8 mouse cellular contexts compared by ENCODE assay signal in genomic region chr3:55080055-55080454, GRCm38 (mm10). TPM values are rescaled to one million over a fixed set of nuclear protein-coding genes. Genes with fewer than 3 reads are reported as not detected.
A peak's percentile ranks its signal among the peaks of the same experiment; 100 is the strongest.
DNase-seq lines count a peak whose midpoint lies in the region; ATAC-seq and TF ChIP-seq lines count a peak whose summit lies in the region.

No protein-coding gene starts in this region.

- ATAC-seq in midbrain, embryonic 13.5 days, result peak; percentile 65; the same call in 1 of the 2 replicates

- H3K4me3 ChIP-seq in midbrain, embryonic 13.5 days (replicated peaks), result no peak overlapping the region
- H3K4me3 ChIP-seq in small intestine, adult 2 months (ENCODE audit: low read depth, low read length), result no peak overlapping the region

- no peak overlapping the region for H3K9ac ChIP-seq in midbrain, embryonic 13.5 days (replicated peaks)

- no peak overlapping the region for H3K27ac ChIP-seq in midbrain, embryonic 13.5 days
- H3K27ac ChIP-seq in small intestine, adult 2 months (ENCODE audit: insufficient read depth, low read depth, low read length), result no peak overlapping the region

- H3K27me3 ChIP-seq in midbrain, embryonic 13.5 days, result no peaks in the 10 kb centered on the region
- H3K27me3 ChIP-seq in small intestine, adult 2 months (ENCODE audit: control insufficient read depth, insufficient read depth, low read length), result no peaks in the 10 kb centered on the region

- H3K36me3 ChIP-seq in midbrain, embryonic 13.5 days, result no peaks in the 10 kb centered on the region
- no peaks in the 10 kb centered on the region for H3K36me3 ChIP-seq in small intestine, adult 2 months (ENCODE audit: control insufficient read depth, insufficient read depth, low read length)

- intact Hi-C loops in left cerebral cortex, postnatal 36 days (cut with DNase I), result loop anchor here (2.0 to 10.0 kb wide), 3 partner anchors 33 to 275 kb away; partner anchors contain the start of gene Spg20

- H3K9me3 ChIP-seq in midbrain, embryonic 13.5 days, result no peaks in the 10 kb centered on the region

- H3K4me2 ChIP-seq in midbrain, embryonic 13.5 days (replicated peaks), result no peak overlapping the region

- 21% methylated on average over 6 of the region's 6 CpGs for WGBS in midbrain, embryonic 13.5 days
- WGBS in small intestine, adult 2 months, result 7% methylated on average over 6 of the region's 6 CpGs

- peaks cover 14% of the 10 kb centered on the region for H3K4me1 ChIP-seq in midbrain, embryonic 13.5 days (replicated peaks)
- H3K4me1 ChIP-seq in small intestine, adult 2 months (ENCODE audit: control insufficient read depth, insufficient read depth, insufficient read length, low read length), result no peaks in the 10 kb centered on the region

- TF ChIP-seq CTCF in small intestine, adult 2 months (IDR thresholded peaks at IDR 0.05; ENCODE audit: extremely low read depth, insufficient read length, insufficient replicate concordance, low read depth, low read length), result peak; percentile 87; the same call in 1 of the 2 replicates

- no peak for TF ChIP-seq POLR2A in small intestine, adult 2 months (IDR thresholded peaks at IDR 0.05; ENCODE audit: low read depth, low read length)

- DNase-seq in urinary bladder, postnatal 14 days (ENCODE audit: low spot score), result peak; percentile 77
- no peak for DNase-seq in urinary bladder, adult 2 months (ENCODE audit: low spot score)
- DNase-seq in cerebellum, postnatal 4 days (ENCODE audit: low spot score in 2 of 2), result peak; percentile 46 to 74
- DNase-seq in gastrocnemius, postnatal 10 days, result peak; percentile 74
- peak; percentile 74 for DNase-seq in kidney, adult 18-20 months
- peak; percentile 66 to 72 for DNase-seq in left cerebral cortex, postnatal 36 days (ENCODE audit: low spot score in 2 of 2)

RNA-seq across cellular contexts. Expression of gene Ccna1, which starts 24.8 kb away (rescaled TPM):
- polyA plus RNA-seq in urinary bladder, adult 2 months (2012; rRNA removed), result 0.10 and 0.21 TPM in 2 replicates
- under 1 TPM in 1 of 2 experiments, not detected in 1; 0.16 TPM for total RNA-seq in gastrocnemius, postnatal 10 days (2021)
- total RNA-seq in left cerebral cortex, postnatal 36 days (2021), result 1 to 10 TPM; 1.7 to 1.9 TPM
- polyA plus RNA-seq in midbrain, embryonic 13.5 days (2015; fragmentation: Nextera tagmentation; extraction: Ambion mirVana), result 1.4 and 2.0 TPM in 2 replicates
- 0.20 and 0.32 TPM in 2 replicates for polyA plus RNA-seq in small intestine, adult 2 months (2012; rRNA removed)

RNA-seq across cellular contexts. Expression of gene Spg20, which starts 31.9 kb away (rescaled TPM):
- polyA plus RNA-seq in urinary bladder, adult 2 months (2012; rRNA removed), result 14.3 and 17.9 TPM in 2 replicates
- 10 to 100 TPM; 48.4 to 52.6 TPM for total RNA-seq in gastrocnemius, postnatal 10 days (2021)
- 10 to 100 TPM; 26.1 to 34.3 TPM for total RNA-seq in left cerebral cortex, postnatal 36 days (2021)
- polyA plus RNA-seq in midbrain, embryonic 13.5 days (2015; fragmentation: Nextera tagmentation; extraction: Ambion mirVana), result 19.2 and 20.6 TPM in 2 replicates
- 6.8 and 7.1 TPM in 2 replicates for polyA plus RNA-seq in small intestine, adult 2 months (2012; rRNA removed)

RNA-seq across cellular contexts. Expression of gene Ccdc169, which starts 57.1 kb away (rescaled TPM):
- polyA plus RNA-seq in urinary bladder, adult 2 months (2012; rRNA removed), result 0.04 TPM in 2 replicates
- total RNA-seq in gastrocnemius, postnatal 10 days (2021), result under 1 TPM; 0.14 to 0.16 TPM
- total RNA-seq in left cerebral cortex, postnatal 36 days (2021), result under 1 TPM; 0.15 to 0.27 TPM
- polyA plus RNA-seq in midbrain, embryonic 13.5 days (2015; fragmentation: Nextera tagmentation; extraction: Ambion mirVana), result 0.05 TPM in 1 of 2 replicates, not detected in the other
- not detected in 2 replicates for polyA plus RNA-seq in small intestine, adult 2 months (2012; rRNA removed)
